Mouse (Mus musculus) bone marrow macrophage, adult 2 months (primary cell): Measurements from ENCODE around the gene Prdm5. TPM values are rescaled to one million over a fixed set of nuclear protein-coding genes. Genes with fewer than 3 reads are reported as not detected.

Source experiments
- H3K27ac ChIP-seq: 2 replicates; pipeline ENCODE4 v1.5.1; 2012; ENCODE audit warnings: low read depth, low read length; ENCODE audit not compliant: insufficient read depth
- H3K4me1 ChIP-seq: 2 replicates; pipeline ENCODE4 v1.6.1; 2012; ENCODE audit warnings: low read length; ENCODE audit not compliant: control insufficient read depth, insufficient read depth
- H3K4me3 ChIP-seq: 2 replicates; pipeline ENCODE4 v1.5.1; 2012; ENCODE audit warnings: mild to moderate bottlenecking, low read length, moderate library complexity; ENCODE audit not compliant: insufficient read depth
- CTCF ChIP-seq: IDR thresholded peaks from 2 replicates; pipeline ENCODE4 v1.5.1; 2012; ENCODE audit warnings: low read depth, mild to moderate bottlenecking, low read length, moderate library complexity
- POLR2A ChIP-seq: IDR thresholded peaks from 2 replicates; pipeline ENCODE4 v1.6.1; 2012; ENCODE audit warnings: mild to moderate bottlenecking, low read depth, low read length, borderline replicate concordance
- polyA plus RNA-seq: library from polyadenylated mRNA; stranded (reverse); fragments of >200 nt; gene quantifications from 2 replicates; pipeline ENCODE4 v1.2.4, GENCODE M21; 2012; ENCODE audit not compliant: missing spikeins, insufficient read depth, insufficient read length

Prdm5 gene
- polyA plus RNA-seq, 1 experiment: not detected

DNA sequence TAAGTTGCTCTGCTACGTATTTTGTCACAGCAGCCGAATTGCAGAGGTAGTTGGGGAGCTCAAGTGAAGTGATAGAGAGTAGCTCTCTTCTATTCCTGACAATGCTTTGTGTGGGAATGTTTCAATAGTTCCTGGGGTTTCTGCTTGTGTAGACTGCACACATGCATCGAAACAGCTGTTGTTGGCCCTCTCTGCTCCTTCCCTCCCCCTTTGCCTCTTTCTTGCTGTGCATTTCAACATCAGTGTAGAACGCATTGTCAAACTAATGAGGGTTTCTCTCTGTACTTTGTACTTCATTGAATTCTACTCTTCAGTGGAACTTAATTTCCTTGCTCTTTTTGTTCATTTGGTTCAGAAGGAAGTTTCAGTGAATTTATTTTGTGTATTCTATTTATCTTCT, 75.8 kb downstream of the Prdm5 start:
- Histone ChIP-seq H3K4me1 (no peaks in the 10 kb centered on the region), H3K4me3 (no peak overlapping the region), H3K27ac (no peak overlapping the region)
- TF ChIP-seq CTCF: no peak
- TF ChIP-seq POLR2A: no peak

DNA sequence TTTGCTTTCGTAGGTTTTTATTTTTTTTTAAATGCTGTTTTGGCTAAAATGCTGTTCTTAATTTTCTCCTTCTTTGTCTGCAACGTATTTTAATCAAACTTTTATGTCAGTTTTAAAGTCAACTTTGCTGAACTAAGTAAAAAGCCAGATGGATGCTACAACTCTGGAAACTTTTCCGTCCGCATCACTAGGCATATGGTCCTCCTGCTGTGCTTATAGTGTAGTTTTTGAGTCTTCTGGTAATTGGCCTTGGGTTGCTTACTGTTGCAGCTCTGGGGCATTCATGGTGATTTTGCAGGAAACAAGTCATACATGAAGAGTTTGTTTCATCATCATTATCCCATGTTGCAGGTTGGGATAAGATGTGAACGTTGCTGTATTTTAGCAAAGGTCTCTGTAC, 81.8 kb downstream of the Prdm5 start:
- no peak overlapping the region for H3K4me3 ChIP-seq
- H3K4me1 ChIP-seq: peaks cover 5% of the 10 kb centered on the region
- no peak for TF ChIP-seq POLR2A
- TF ChIP-seq CTCF: no peak
- H3K27ac ChIP-seq: no peak overlapping the region

DNA sequence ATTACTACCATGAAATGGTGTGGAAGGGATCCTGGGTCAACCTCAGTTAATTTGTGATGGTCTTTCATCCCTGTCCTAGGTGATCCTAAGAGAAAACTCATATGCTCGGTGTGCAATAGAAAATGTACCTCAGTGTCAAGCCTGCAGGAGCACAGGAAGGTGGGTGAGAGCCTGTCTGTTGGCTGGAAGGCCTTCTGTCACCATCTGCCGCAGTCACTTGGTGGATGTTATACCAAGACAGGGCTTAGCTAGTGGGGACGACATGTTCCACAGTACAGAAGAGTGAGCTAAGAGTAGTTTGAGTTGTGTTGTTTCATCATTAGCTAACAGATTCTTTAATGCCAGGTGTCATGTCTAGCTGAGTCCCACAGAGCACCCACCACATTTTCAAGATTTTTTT, 84.0 kb downstream of the Prdm5 start:
- H3K4me3 ChIP-seq: no peak overlapping the region
- TF ChIP-seq POLR2A (no peak), CTCF (no peak)
- H3K4me1 ChIP-seq: peaks cover 5% of the 10 kb centered on the region
- no peak overlapping the region for H3K27ac ChIP-seq

DNA sequence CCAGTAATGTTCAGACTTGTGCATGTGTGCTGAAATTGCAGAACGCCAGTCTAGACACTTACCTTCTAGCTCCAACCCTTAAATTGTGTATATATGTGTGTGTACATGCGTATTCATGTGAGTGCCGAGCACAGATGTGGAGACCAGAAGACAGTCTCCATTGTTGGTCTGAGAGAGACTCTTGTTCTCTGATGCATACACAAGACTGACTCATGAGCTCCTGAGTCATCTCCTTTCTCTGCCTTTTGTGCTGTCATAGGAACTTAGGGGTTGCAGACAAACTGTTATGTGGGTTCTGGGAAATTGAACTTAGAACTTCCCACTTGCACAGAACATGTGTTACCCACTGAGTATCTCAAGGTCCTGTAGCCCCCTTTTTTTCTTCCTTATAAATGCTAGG, 85.4 kb downstream of the Prdm5 start:
- no peak for TF ChIP-seq POLR2A
- no peak for TF ChIP-seq CTCF
- Histone ChIP-seq H3K4me3 (no peak overlapping the region), H3K27ac (no peak overlapping the region), H3K4me1 (peaks cover 5% of the 10 kb centered on the region)

DNA sequence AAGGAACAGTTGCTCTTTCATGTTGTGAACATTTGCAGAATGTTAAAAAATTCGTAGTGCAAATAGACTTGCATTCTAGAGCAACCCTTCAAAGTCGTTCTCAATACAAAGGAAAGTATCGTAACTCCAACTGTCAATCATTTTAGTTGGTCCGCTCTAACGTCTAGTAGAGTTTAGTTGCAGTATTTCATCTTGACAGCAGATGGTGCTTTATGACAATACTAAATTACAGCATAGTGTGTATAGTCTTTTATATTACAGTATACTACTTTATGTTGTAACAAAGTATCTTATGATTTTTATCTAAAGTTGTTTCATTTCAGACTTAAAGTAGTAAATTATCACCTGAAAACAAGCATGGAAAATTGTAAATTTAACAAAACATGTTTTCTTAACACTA, 86.1 kb downstream of the Prdm5 start:
- no peak overlapping the region for H3K27ac ChIP-seq
- H3K4me1 ChIP-seq: peaks cover 5% of the 10 kb centered on the region
- no peak overlapping the region for H3K4me3 ChIP-seq
- TF ChIP-seq CTCF (no peak), POLR2A (no peak)

DNA sequence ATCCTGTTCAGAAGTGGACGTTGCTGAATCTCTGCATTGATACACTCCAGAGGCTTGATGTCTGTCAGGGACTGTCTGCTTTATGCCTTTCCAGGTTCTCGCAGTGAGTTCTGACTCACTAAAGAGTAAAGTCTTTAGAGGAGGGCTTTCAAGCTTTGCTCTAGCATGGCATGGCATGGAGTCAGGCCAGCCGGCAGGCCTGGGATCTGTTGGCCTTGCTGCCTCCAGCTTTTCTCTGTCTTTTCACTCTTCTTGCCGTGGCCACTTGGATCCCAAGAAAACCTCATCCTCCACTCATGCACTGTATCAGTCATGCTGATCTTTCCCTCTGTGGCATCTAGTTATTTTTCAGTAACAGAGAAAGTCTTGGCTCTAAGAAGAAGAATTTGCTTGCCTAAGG, 87.1 kb downstream of the Prdm5 start:
- Histone ChIP-seq H3K27ac (no peak overlapping the region), H3K4me3 (no peak overlapping the region), H3K4me1 (peaks cover 5% of the 10 kb centered on the region)
- no peak for TF ChIP-seq POLR2A
- TF ChIP-seq CTCF: no peak

DNA sequence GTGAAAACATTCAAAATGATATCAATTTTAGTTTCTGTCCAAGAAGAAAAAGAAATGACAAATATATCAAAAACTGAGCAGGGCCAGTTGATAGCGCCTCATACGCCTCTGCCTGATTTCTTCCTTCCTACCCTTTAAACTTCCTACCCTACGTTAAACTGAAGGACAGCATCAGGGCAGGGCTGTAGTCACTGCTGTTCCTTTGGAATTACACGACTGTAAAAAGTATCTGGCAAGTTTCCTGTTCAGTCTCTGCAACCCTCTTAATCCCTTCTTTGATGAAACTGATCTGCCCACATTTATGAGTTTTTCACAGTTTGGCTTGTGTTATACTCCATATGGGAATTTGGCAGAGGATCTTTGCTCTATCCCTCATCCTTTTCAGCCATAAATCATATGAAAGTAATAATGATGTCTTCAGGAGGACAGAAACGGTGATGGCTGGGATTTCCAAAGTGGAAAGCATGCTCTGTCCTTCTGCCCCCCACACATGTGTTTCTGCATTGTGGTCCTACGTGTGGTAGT, 93.0 kb downstream of the Prdm5 start:
- TF ChIP-seq CTCF (no peak), POLR2A (no peak)
- H3K4me3 ChIP-seq: no peak overlapping the region
- no peak overlapping the region for H3K27ac ChIP-seq
- H3K4me1 ChIP-seq: no peaks in the 10 kb centered on the region

DNA sequence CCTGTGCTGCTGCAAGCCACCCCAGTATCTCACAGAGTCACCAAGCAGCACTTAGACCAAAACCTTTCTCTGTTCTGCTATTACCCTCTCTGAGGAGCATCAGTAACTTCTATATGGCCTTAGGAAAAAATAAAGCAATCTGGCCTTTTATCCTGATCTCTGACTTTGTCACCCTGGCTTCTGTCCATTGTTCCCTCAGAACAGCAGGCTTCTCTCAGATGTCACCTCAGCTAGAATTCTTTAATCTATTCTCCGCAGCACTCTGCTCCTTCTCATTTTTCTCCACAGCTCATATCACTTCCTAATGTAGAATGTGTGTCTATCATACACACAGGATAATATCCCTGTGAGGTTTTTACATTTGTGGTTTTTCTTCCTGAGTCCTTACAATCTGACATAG, 99.5 kb downstream of the Prdm5 start:
- no peak overlapping the region for H3K4me3 ChIP-seq
- no peak overlapping the region for H3K27ac ChIP-seq
- TF ChIP-seq POLR2A (no peak), CTCF (no peak)
- no peaks in the 10 kb centered on the region for H3K4me1 ChIP-seq

DNA sequence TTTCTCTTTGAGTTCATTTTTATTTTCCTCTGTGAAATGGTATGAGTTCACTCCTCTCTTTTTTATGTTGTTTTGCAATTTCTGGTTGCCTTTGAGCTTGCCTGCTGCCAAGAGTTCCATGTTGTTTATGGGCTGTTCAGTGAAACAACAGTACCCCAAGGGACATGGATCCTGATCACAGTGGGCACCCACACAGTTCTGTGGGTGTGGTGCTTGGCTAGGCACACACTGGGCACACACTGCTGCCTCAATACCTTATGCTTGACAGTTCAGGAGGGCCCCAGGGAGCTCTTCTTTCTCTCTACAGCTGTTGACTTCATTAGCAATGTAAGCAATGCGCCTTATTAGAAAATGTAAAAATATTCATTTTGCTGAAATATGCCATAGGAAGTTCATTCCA, 110.0 kb downstream of the Prdm5 start:
- H3K4me3 ChIP-seq: no peak overlapping the region
- no peaks in the 10 kb centered on the region for H3K4me1 ChIP-seq
- no peak overlapping the region for H3K27ac ChIP-seq
- no peak for TF ChIP-seq CTCF
- TF ChIP-seq POLR2A: no peak

DNA sequence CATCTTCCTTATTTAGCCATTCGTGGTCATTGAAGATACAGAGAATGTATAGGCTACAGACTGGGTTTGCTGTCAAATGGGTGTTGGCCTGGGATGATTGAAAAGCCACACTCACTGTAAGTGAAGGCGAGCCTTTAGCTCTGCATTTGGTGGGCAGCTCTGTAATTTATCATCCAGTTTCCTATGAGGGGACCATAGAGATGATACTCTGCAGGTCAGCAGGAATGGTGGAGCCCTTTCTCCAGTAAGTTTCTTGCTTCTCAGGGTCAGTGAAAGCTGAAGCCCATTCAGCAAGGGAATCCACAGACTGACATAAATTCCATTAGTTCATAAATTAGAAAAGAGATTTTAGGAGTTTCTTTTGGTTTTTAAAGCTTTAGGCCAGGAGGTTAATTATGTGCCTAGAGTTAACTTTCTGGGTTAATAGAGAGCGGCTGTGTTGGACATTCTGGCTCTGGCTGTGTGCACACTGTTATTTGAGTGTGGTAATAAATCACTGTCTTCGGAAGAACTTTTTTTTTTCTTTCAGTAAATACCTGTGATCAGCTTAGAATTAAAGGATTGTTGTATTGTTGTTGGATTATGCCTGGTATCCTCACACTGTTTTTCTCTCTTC, 113.4 kb downstream of the Prdm5 start:
- TF ChIP-seq POLR2A (no peak), CTCF (no peak)
- Histone ChIP-seq H3K27ac (no peak overlapping the region), H3K4me1 (no peaks in the 10 kb centered on the region), H3K4me3 (no peak overlapping the region)

DNA sequence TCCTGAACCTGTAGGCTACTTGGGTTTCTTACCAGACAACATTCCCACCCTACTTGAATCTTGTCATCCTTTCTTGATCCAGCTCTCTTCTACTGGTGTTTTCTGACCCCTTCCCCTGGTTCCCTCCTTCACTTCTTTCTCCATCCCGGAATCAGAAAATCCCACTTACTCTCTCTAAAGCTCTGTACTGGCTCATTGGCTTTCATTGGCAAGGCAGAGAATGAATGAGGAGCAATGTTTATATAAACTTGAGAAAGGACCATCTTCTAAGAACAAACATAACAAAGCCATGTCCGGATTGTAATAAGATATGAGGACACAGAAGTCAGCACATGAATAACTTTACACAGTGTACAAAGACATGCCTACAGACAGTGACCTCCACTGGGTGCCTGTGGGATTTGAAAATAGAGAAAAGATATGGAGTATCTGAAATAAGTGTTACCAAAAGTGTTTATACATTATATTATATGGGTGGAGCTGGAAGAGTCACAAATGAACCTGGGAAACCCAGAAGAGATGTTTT, 127.9 kb downstream of the Prdm5 start:
- TF ChIP-seq CTCF (no peak), POLR2A (no peak)
- no peak overlapping the region for H3K27ac ChIP-seq
- H3K4me1 ChIP-seq: no peaks in the 10 kb centered on the region
- H3K4me3 ChIP-seq: no peak overlapping the region
